Mouse (Mus musculus): ENCODE results near the gene Tgfbi.

DNA sequence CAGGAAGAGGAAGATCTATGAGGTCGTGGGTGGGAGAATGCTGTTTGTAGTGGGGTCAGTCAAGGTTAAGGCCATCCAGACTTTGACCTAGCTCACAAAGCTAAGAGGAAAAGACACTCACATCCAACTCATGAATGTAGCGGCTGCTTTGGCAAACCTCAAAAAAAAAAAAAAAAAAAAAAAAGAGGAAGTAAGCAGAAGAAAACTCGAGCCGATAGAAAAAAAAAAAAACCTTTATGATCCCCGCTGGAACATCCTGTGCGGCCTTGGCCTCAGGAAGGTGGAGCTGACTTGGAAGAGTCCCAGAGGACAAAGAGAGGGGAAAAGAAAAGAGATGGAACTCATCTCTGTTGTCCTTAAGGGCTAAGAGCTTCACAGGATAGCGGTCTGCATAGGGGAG, 7.1 kb downstream of the Tgfbi start:
- TF ChIP-seq CTCF (IDR thresholded peaks at IDR 0.05; ENCODE audit: extremely low read depth, insufficient read depth, low read length): no peak
- no peak for TF ChIP-seq POLR2A (IDR thresholded peaks at IDR 0.05; ENCODE audit: extremely low read depth, insufficient read depth, low read length)
